Mouse (Mus musculus): Measurements from ENCODE around the gene Kcnd3. TPM values are rescaled to one million over a fixed set of nuclear protein-coding genes. Genes with fewer than 3 reads are reported as not detected.

Kcnd3 gene
- polyA plus RNA-seq, 1 experiment from 2014 or later = 2.4 TPM

Other genes starting within 250 kb of the Kcnd3 start
- gene Ddx20, start 235.2 kb downstream of the Kcnd3 start, polyA plus RNA-seq (2014; fragmentation: Nextera tagmentation; extraction: Ambion mirVana) = 46.3 and 52.7 TPM in 2 replicates